Mouse (Mus musculus) layer of hippocampus, postnatal 25 days (tissue): ENCODE measurements around the gene Ccdc153. TPM values are rescaled to one million over a fixed set of nuclear protein-coding genes. Genes with fewer than 3 reads are reported as not detected.
A peak's percentile ranks its signal among the peaks of the same experiment; 100 is the strongest.

Experiments
- DNase-seq, 2 experiments: peaks; one replicate each; pipeline ENCODE4 v3.0.0; 2022; ENCODE audit warnings: mixed read lengths in 2 of 2, low spot score in 1 of 2; ENCODE audit errors: extremely low spot score in 1 of 2
- total RNA-seq, 2 experiments: library from RNA; stranded (reverse); gene quantifications; 2 replicates each; pipeline ENCODE4 v1.2.3; 2021

Ccdc153 gene
- total RNA-seq, 2 experiments from 2014 or later, result 1.9 to 5.4 TPM

GRCm38 (mm10) chr9:44269973-44270372 lies 29.5 kb downstream of the Ccdc153 start:
- DNase-seq, result no peak

DNA sequence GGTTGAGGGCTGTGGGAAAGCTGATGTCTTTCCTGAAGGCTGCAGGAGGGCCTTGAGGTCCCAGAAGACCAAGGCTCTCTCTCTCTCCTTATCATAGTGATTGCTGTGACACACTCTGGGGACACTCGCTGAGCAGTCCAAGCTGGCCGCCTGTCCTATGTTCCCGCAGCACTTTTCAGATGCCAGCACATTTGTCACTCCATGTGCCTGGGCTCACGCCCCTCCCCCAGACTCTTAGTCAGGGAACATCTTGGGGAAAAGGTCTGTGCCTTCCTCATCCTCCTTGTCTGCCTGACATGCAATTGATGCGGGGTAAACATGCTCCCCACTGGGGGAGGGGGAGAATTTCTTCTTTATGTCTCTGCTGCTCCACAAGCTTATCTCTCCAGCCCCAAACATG lies 42.7 kb downstream of the Ccdc153 start:
- DNase-seq, result no peak

DNA sequence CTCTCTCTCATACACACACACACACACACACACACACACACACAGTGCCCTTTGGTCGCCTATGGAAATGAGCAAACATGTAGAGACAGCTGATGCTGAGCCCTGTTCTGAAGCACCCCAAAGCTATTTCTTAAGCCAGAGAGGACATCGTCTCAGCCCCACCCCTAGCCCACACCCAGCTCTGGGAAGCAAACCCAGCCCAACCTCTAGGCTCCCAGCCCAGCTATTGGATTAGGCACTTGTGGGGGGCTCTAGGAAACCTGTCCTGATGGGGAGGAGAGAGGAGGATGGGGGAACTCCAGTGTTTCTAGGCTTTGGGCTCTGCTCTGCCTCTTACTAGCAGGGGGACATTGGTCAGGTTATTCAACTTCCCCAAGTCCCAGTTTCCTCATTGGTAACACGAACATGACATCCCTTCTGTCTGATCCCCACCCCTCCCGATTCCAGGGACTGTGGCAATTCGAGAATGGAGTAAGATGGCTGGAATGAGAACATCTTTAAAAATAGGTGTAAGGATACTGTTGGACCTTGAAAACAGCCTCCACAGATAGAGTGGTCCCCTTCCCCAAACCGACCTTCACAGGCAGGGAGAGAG lies 45.9 kb downstream of the Ccdc153 start:
- no peak for DNase-seq

DNA sequence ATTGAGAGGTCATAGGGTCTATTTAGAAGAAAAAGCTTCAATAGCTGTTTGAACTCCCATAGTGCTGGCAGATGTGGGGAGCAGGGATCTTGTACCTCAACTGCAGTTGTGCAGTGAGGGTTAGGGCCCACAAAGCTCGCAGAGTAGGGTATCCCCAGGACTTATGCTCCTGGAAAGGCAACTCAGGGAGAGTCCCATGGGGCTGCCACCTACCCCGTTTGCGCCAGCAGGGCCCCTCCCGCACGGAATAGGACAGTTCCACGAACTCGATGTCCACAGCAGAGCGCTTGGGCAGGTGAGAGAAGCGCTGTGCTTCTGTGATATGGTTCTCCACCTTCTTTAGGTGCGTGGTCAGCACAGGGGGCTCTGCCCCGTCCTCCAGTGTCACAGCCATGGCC lies 46.5 kb downstream of the Ccdc153 start:
- DNase-seq, result peak in 1 of 2 experiments; percentile 35

- DNase-seq, result peak in 1 of 2 experiments; percentile 35
Measured at GRCm38 (mm10) chr9:44287401-44288075, 47.1 kb downstream of the Ccdc153 start.

GRCm38 (mm10) chr9:44288076-44288958 lies 47.8 kb downstream of the Ccdc153 start, which contains the start of gene Abcg4:
TSS of gene Abcg4 (minus strand) at chr9:44288615.
- peak; percentile 40 to 49 for DNase-seq

- no peak for DNase-seq
Measured at GRCm38 (mm10) chr9:44288959-44289291, 48.4 kb downstream of the Ccdc153 start.

DNA sequence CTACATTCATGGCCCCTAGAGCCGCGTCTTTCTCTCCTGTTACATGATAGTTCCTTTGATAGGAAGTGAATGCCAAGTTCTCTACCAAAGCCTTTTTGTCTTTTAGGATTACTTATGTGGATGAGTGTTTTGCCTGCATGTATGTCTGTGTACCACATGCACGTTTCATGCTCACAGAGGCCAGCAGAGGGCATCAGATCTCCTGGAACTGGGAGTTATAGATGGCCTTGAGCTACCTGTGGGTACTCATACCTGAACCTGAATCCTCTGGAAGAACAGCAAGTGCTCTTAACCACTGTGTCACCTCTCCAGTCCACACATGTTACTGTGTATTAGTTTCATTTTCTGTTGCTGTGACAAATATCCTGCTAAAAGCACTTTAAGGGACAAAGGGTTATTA lies 52.0 kb downstream of the Ccdc153 start:
- DNase-seq, result no peak

Other genes with a start within 250 kb of the Ccdc153 start
- gene Thy1, start 197.3 kb upstream of the Ccdc153 start, total RNA-seq, result 100 to 1,000 TPM; 833 to 928 TPM
- 10 to 100 TPM; 59.4 to 81.4 TPM for gene Usp2, start 173.7 kb upstream of the Ccdc153 start, total RNA-seq
- gene Mfrp, start 138.9 kb upstream of the Ccdc153 start, total RNA-seq, result under 1 TPM; 0.31 to 0.49 TPM
- gene C1qtnf5, start 133.4 kb upstream of the Ccdc153 start, total RNA-seq, result 10 to 100 TPM; 13.6 to 16.8 TPM
- under 1 TPM in 1 of 2 experiments, not detected in 1; 0.28 TPM for gene Gm49380, start 127.2 kb upstream of the Ccdc153 start, total RNA-seq
- 10 to 100 TPM; 30.3 to 33.0 TPM for gene Rnf26, start 127.2 kb upstream of the Ccdc153 start, total RNA-seq
- 10 to 100 TPM; 22.5 to 29.3 TPM for gene Mcam, start 106.2 kb upstream of the Ccdc153 start, total RNA-seq
- gene Cbl, start 6.6 kb upstream of the Ccdc153 start, total RNA-seq, result 10 to 100 TPM; 49.2 to 63.4 TPM
- 1 to 10 TPM; 1.3 to 1.4 TPM for gene Pdzd3, start 10.8 kb downstream of the Ccdc153 start, total RNA-seq
- gene Nlrx1, start 27.9 kb downstream of the Ccdc153 start, total RNA-seq, result 10 to 100 TPM; 12.8 to 14.7 TPM
- 10 to 100 TPM; 65.0 to 79.6 TPM for gene Abcg4, start 47.9 kb downstream of the Ccdc153 start, total RNA-seq
- 10 to 100 TPM; 28.1 to 31.2 TPM for gene Hinfp, start 65.0 kb downstream of the Ccdc153 start, total RNA-seq
- gene C2cd2l, start 79.6 kb downstream of the Ccdc153 start, total RNA-seq, result 100 to 1,000 TPM; 196 to 200 TPM
- gene Dpagt1, start 85.3 kb downstream of the Ccdc153 start, total RNA-seq, result 10 to 100 TPM; 14.2 to 15.8 TPM
- gene H2afx, start 94.0 kb downstream of the Ccdc153 start, total RNA-seq, result 10 to 100 TPM; 50.6 to 58.4 TPM
- gene Hmbs, start 103.6 kb downstream of the Ccdc153 start, total RNA-seq, result 10 to 100 TPM; 17.9 to 23.6 TPM
- gene Vps11, start 121.0 kb downstream of the Ccdc153 start, total RNA-seq, result 10 to 100 TPM; 49.0 to 51.4 TPM
- 100 to 1,000 TPM; 114 to 123 TPM for gene Hyou1, start 138.8 kb downstream of the Ccdc153 start, total RNA-seq
- 10 to 100 TPM; 32.6 to 34.7 TPM for gene Slc37a4, start 156.2 kb downstream of the Ccdc153 start, total RNA-seq
- 100 to 1,000 TPM; 616 to 726 TPM for gene Rps25, start 166.5 kb downstream of the Ccdc153 start, total RNA-seq
- 10 to 100 TPM; 65.1 to 76.5 TPM for gene Trappc4, start 166.9 kb downstream of the Ccdc153 start, total RNA-seq
- gene Ccdc84, start 177.9 kb downstream of the Ccdc153 start, total RNA-seq, result 10 to 100 TPM; 16.8 to 24.1 TPM
- not detected for gene Foxr1, start 200.5 kb downstream of the Ccdc153 start, total RNA-seq
- gene Upk2, start 214.3 kb downstream of the Ccdc153 start, total RNA-seq, result not detected
- gene Bcl9l, start 242.1 kb downstream of the Ccdc153 start, total RNA-seq, result 10 to 100 TPM; 59.2 to 78.1 TPM